Mouse (Mus musculus) CH12.LX (cell line): ENCODE results near the gene Ambp. TPM values are rescaled to one million over a fixed set of nuclear protein-coding genes. Genes with fewer than 3 reads are reported as not detected.
A peak's percentile ranks its signal among the peaks of the same experiment; 100 is the strongest.

ENCODE experiments used
- DNase-seq: peaks from one replicate; pipeline ENCODE4 v3.0.0-alpha.2; 2013; ENCODE audit errors: extremely low read depth
- H3K27ac ChIP-seq: 2 replicates; pipeline ENCODE4 v1.5.1; 2012; ENCODE audit warnings: low read depth, mild to moderate bottlenecking, control low read depth, moderate library complexity; ENCODE audit not compliant: insufficient read depth
- H3K27me3 ChIP-seq: replicated peaks from 2 replicates; pipeline ENCODE3; 2012; ENCODE audit warnings: inconsistent platforms
- H3K36me3 ChIP-seq, 2 experiments: replicated peaks in 1 of 2; 2 replicates each; pipeline versions ENCODE3 to v1.6.1; 2012; ENCODE audit warnings: inconsistent platforms in 1 of 2, low read length in 1 of 2, mild to moderate bottlenecking in 1 of 2, mixed read lengths in 1 of 2, moderate library complexity in 1 of 2; ENCODE audit not compliant: control insufficient read depth in 1 of 2, insufficient read depth in 1 of 2
- H3K4me1 ChIP-seq, 2 experiments: 2 replicates each; pipeline ENCODE4 v1.6.1; 2012; ENCODE audit warnings: inconsistent platforms in 1 of 2, moderate library complexity in 1 of 2; ENCODE audit not compliant: insufficient read depth in 2 of 2, control insufficient read depth in 1 of 2
- H3K4me2 ChIP-seq: 2 replicates; pipeline ENCODE4 v1.6.1; 2012; ENCODE audit warnings: low read depth, mild to moderate bottlenecking, control low read depth; ENCODE audit not compliant: poor library complexity, insufficient read depth, severe bottlenecking
- H3K4me3 ChIP-seq, 3 experiments: fragments of 150-350 bp in 1 of 3; sonication (generic) in 1 of 3; replicated peaks in 1 of 3; 2 replicates each; pipeline versions ENCODE3 to v1.5.1; 2011 to 2012; ENCODE audit warnings: low read depth in 2 of 3, low read length in 2 of 3, mild to moderate bottlenecking in 2 of 3, moderate library complexity in 2 of 3, control low read depth in 1 of 3, improper control_type of control experiment in 1 of 3, inconsistent platforms in 1 of 3, mixed read lengths in 1 of 3; ENCODE audit not compliant: poor library complexity in 1 of 3
- H3K79me2 ChIP-seq: replicated peaks from 2 replicates; pipeline ENCODE4 v1.6.1; 2012; ENCODE audit warnings: mild to moderate bottlenecking, moderate library complexity; ENCODE audit not compliant: control insufficient read depth, poor library complexity, insufficient read depth, severe bottlenecking; ENCODE audit errors: extremely low read depth
- H3K9ac ChIP-seq: 2 replicates; pipeline ENCODE4 v1.6.1; 2012; ENCODE audit warnings: low read depth, mild to moderate bottlenecking, control low read depth, moderate library complexity; ENCODE audit not compliant: insufficient read depth
- H3K9me3 ChIP-seq: replicated peaks from 2 replicates; pipeline ENCODE3; 2012; ENCODE audit warnings: low read length, inconsistent platforms, mixed read lengths
- CHD1 ChIP-seq: IDR thresholded peaks from 2 replicates; pipeline ENCODE4 v1.6.1; 2012; ENCODE audit warnings: low read depth, low read length, improper control_type of control experiment, inconsistent platforms
- CHD2 ChIP-seq: IDR thresholded peaks from 2 replicates; pipeline ENCODE4 v1.6.1; 2011; ENCODE audit warnings: low read length, improper control_type of control experiment
- CTCF ChIP-seq, 2 experiments: IDR thresholded peaks in 1 of 2; conservative IDR thresholded peaks in 1 of 2; 2 replicates each; pipeline ENCODE4 v1.5.1; 2011 to 2012; ENCODE audit warnings: low read depth in 2 of 2, low read length in 2 of 2, improper control_type of control experiment in 1 of 2, inconsistent platforms in 1 of 2, mild to moderate bottlenecking in 1 of 2, moderate library complexity in 1 of 2
- E2F4 ChIP-seq: IDR thresholded peaks from 2 replicates; pipeline ENCODE4 v1.6.1; 2011; ENCODE audit warnings: low read depth, low read length, improper control_type of control experiment; ENCODE audit not compliant: insufficient replicate concordance
- EP300 ChIP-seq: IDR thresholded peaks from 2 replicates; pipeline ENCODE4 v1.6.1; 2011; ENCODE audit warnings: low read length, improper control_type of control experiment
- ETS1 ChIP-seq: conservative IDR thresholded peaks from 2 replicates; pipeline ENCODE4 v1.6.1; 2012; ENCODE audit warnings: low read depth, mild to moderate bottlenecking, inconsistent platforms, low read length, improper control_type of control experiment, moderate library complexity
- GABPA ChIP-seq: IDR thresholded peaks from 2 replicates; pipeline ENCODE4 v1.6.1; 2012; ENCODE audit warnings: low read depth, low read length, improper control_type of control experiment, inconsistent platforms; ENCODE audit not compliant: insufficient replicate concordance
- HCFC1 ChIP-seq: IDR thresholded peaks from 2 replicates; pipeline ENCODE4 v1.6.1; 2012; ENCODE audit warnings: low read depth, mild to moderate bottlenecking, inconsistent platforms, low read length, improper control_type of control experiment
- IRF4 ChIP-seq: IDR thresholded peaks from 2 replicates; pipeline ENCODE4 v1.6.1; 2014; ENCODE audit warnings: low read depth, mild to moderate bottlenecking, inconsistent platforms, low read length, improper control_type of control experiment
- JUN ChIP-seq: IDR thresholded peaks from 2 replicates; pipeline ENCODE4 v1.6.1; 2011; ENCODE audit warnings: low read depth, mild to moderate bottlenecking, low read length, improper control_type of control experiment, moderate library complexity; ENCODE audit not compliant: insufficient read depth
- JUND ChIP-seq: conservative IDR thresholded peaks from 2 replicates; pipeline ENCODE4 v1.6.1; 2011; ENCODE audit warnings: low read depth, low read length, improper control_type of control experiment
- KAT2A ChIP-seq: IDR thresholded peaks from 2 replicates; pipeline ENCODE4 v1.6.1; 2012; ENCODE audit warnings: low read length, improper control_type of control experiment, inconsistent platforms; ENCODE audit not compliant: insufficient replicate concordance
- MAFK ChIP-seq: IDR thresholded peaks from 2 replicates; pipeline ENCODE4 v1.6.1; 2011; ENCODE audit warnings: low read length, improper control_type of control experiment; ENCODE audit not compliant: insufficient replicate concordance
- MAX ChIP-seq: IDR thresholded peaks from 2 replicates; pipeline ENCODE4 v1.6.1; 2011; ENCODE audit warnings: low read length, improper control_type of control experiment
- MAZ ChIP-seq: IDR thresholded peaks from 2 replicates; pipeline ENCODE4 v1.6.1; 2012; ENCODE audit warnings: low read depth, mild to moderate bottlenecking, inconsistent platforms, low read length, improper control_type of control experiment, moderate library complexity
- MEF2A ChIP-seq: IDR thresholded peaks from 2 replicates; pipeline ENCODE4 v1.6.1; 2014; ENCODE audit warnings: low read depth, mild to moderate bottlenecking, inconsistent platforms, low read length, improper control_type of control experiment, borderline replicate concordance
- MYC ChIP-seq: IDR thresholded peaks from 2 replicates; pipeline ENCODE4 v1.6.1; 2011; ENCODE audit warnings: low read depth, mild to moderate bottlenecking, improper control_type of control experiment, low read length
- NRF1 ChIP-seq: IDR thresholded peaks from 2 replicates; pipeline ENCODE4 v1.6.1; 2014; ENCODE audit warnings: low read depth, mild to moderate bottlenecking, inconsistent platforms, low read length, improper control_type of control experiment, moderate library complexity
- POLR2AphosphoS2 ChIP-seq: IDR thresholded peaks from 2 replicates; pipeline ENCODE4 v1.6.1; 2011; ENCODE audit warnings: low read depth, low read length, improper control_type of control experiment
- RAD21 ChIP-seq: IDR thresholded peaks from 2 replicates; pipeline ENCODE4 v1.6.1; 2011; ENCODE audit warnings: low read depth, mild to moderate bottlenecking, low read length, improper control_type of control experiment, moderate library complexity
- RCOR1 ChIP-seq: conservative IDR thresholded peaks from 2 replicates; pipeline ENCODE4 v1.6.1; 2012; ENCODE audit warnings: low read depth, mild to moderate bottlenecking, inconsistent platforms, low read length, improper control_type of control experiment
- SIN3A ChIP-seq: IDR thresholded peaks from 2 replicates; pipeline ENCODE4 v1.6.1; 2012; ENCODE audit warnings: low read length, improper control_type of control experiment, inconsistent platforms
- SMC3 ChIP-seq: IDR thresholded peaks from 2 replicates; pipeline ENCODE4 v1.6.1; 2011; ENCODE audit warnings: low read depth, low read length, improper control_type of control experiment
- TBP ChIP-seq: conservative IDR thresholded peaks from 2 replicates; pipeline ENCODE4 v1.6.1; 2011; ENCODE audit warnings: low read depth, low read length, improper control_type of control experiment
- TCF12 ChIP-seq: IDR thresholded peaks from 2 replicates; pipeline ENCODE4 v1.6.1; 2014; ENCODE audit warnings: low read depth, mild to moderate bottlenecking, inconsistent platforms, low read length, improper control_type of control experiment
- UBTF ChIP-seq: IDR thresholded peaks from 2 replicates; pipeline ENCODE4 v1.6.1; 2012; ENCODE audit warnings: low read depth, mild to moderate bottlenecking, inconsistent platforms, low read length, improper control_type of control experiment, moderate library complexity
- USF1 ChIP-seq: IDR thresholded peaks from 2 replicates; pipeline ENCODE4 v1.6.1; 2014; ENCODE audit warnings: low read depth, mild to moderate bottlenecking, inconsistent platforms, low read length, improper control_type of control experiment
- USF2 ChIP-seq: conservative IDR thresholded peaks from 2 replicates; pipeline ENCODE4 v1.6.1; 2011; ENCODE audit warnings: low read depth, low read length, improper control_type of control experiment
- ZC3H11A ChIP-seq: IDR thresholded peaks from 2 replicates; pipeline ENCODE4 v1.6.1; 2012; ENCODE audit warnings: low read depth, mild to moderate bottlenecking, inconsistent platforms, low read length, improper control_type of control experiment
- ZKSCAN1 ChIP-seq: IDR thresholded peaks from 2 replicates; pipeline ENCODE4 v1.6.1; 2012; ENCODE audit warnings: low read depth, inconsistent platforms, low read length, improper control_type of control experiment, borderline replicate concordance
- ZMIZ1 ChIP-seq: IDR thresholded peaks from 2 replicates; pipeline ENCODE4 v1.6.1; 2012; ENCODE audit warnings: low read depth, mild to moderate bottlenecking, inconsistent platforms, low read length, improper control_type of control experiment
- ZNF384 ChIP-seq: IDR thresholded peaks from 2 replicates; pipeline ENCODE4 v1.6.1; 2012; ENCODE audit warnings: low read depth, low read length, improper control_type of control experiment, inconsistent platforms
- dilution Hi-C: fragments of 300-500 bp; cut with MboI; formaldehyde crosslinking; loops from 2 replicates; pipeline ENCODE4 v1.14.3; 2020; ENCODE audit warnings: low sequenced_read_pairs; ENCODE audit not compliant: extremely low pct_unique_long_range_greater_than_20kb, extremely low pct_ligation_motif_present
- in situ Hi-C: fragments of 300-500 bp; cut with MboI; formaldehyde crosslinking; loops from 3 replicates; pipeline ENCODE4 v1.14.3; 2019; ENCODE audit warnings: low sequenced_read_pairs, low pct_ligation_motif_present, low pct_unique_long_range_greater_than_20kb, mixed read lengths
- polyA plus RNA-seq: library from polyadenylated mRNA; unstranded; fragments of >175 nt; gene quantifications from 2 replicates; pipeline ENCODE4 v1.2.1, GENCODE M21; 2012; ENCODE audit warnings: low read depth; ENCODE audit not compliant: insufficient read length
- total RNA-seq, 2 experiments: library from RNA; depleted of rRNA; stranded (reverse); fragments of 300-350 nt in 1 of 2; fragments of >200 nt in 1 of 2; gene quantifications; 2 replicates each; pipeline ENCODE4 v1.2.3; 2012 to 2014

The Ambp gene
- total and polyA plus RNA-seq, 3 experiments = not detected

DNA sequence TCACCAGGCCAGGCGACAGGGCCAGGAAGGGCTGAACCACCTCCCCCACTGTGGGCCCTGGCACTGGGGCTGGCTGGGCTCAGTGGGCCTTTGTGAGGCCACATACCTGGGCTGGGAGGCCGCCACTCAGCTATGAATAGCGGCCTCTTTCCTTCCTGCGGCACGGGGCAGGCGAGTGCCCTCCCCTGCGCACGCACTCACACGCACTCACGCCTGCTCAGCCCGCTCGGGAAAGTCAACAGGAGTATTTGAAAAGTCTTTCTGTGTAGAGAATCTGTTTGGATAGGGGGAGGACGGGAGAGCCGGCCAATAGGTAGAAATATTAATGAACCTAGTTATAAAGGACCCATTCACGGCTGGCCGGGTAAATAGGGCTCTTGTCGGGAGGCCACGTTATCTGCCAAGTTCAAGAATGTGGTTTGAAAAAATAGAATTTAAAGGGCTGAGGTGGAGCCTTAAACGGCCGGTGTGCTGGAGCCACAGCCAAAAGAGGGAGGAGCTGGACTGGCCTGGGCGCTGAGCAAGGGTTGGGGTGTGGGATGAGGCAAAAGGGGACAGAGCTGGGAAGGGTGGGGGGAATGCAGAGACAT, 31.8 kb upstream of the Ambp start:
- TF ChIP-seq TCF12 (no peak), RAD21 (no peak), USF2 (no peak), HCFC1 (no peak), E2F4 (no peak), TBP (no peak), JUN (no peak), POLR2AphosphoS2 (no peak), CHD2 (no peak), ZKSCAN1 (no peak), NRF1 (no peak), RCOR1 (no peak)
- TF ChIP-seq, all 38 proteins: peak for 0
- Histone ChIP-seq H3K9ac (no peak overlapping the region), H3K36me3 (no peaks in the 10 kb centered on the region), H3K9me3 (no peaks in the 10 kb centered on the region), H3K4me2 (no peak overlapping the region), H3K4me1 (peaks cover 0 to 5% of the 10 kb centered on the region in 2 experiments; a peak in 1 of 4 replicates), H3K79me2 (no peaks in the 10 kb centered on the region), H3K27ac (no peak overlapping the region), H3K27me3 (peaks cover 94% of the 10 kb centered on the region), H3K4me3 (no peak overlapping the region)
- in situ Hi-C loops = no loop called here
- no peak for DNase-seq
- dilution Hi-C loops = no loop called here

DNA sequence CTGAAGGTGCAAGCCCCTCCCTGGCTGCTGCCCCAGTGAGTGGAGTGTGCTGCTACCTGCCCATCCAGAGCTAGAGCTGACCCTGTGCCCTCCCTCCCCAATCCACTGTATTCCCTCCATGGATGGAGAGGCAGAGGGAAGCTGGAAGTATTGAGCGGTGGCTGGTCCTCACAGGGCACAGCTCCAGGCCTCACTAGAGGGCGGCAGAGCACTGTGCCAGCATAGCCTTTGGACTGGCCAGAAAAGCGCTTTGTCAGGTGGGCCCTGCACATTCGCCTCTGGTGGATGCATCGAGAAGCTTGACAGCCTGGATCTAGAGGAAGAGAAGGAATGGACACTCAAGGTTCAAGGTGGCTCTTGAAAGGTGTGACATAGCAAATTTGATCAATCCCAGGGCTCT, 27.0 kb upstream of the Ambp start:
- no peaks in the 10 kb centered on the region for H3K79me2 ChIP-seq
- TF ChIP-seq UBTF (no peak), NRF1 (no peak), RCOR1 (no peak), MYC (no peak), HCFC1 (no peak), MAZ (no peak), E2F4 (no peak), CHD1 (no peak), RAD21 (peak; percentile 74), CTCF (conservative IDR thresholded peaks at IDR 0.05 in 1 of 2, IDR thresholded peaks at IDR 0.05 in 1 of 2; ENCODE audit: low read depth in 2 of 2, low read length in 2 of 2) (peak in 1 of 2 experiments; percentile 77; a peak in 2 of 4 replicates), POLR2AphosphoS2 (no peak), IRF4 (no peak), TCF12 (no peak), SIN3A (no peak), SMC3 (peak; percentile 57), MAFK (no peak), ETS1 (no peak), GABPA (no peak), MAX (no peak), ZC3H11A (no peak), JUND (no peak), ZMIZ1 (no peak), CHD2 (no peak), USF1 (no peak), EP300 (no peak), ZNF384 (no peak), KAT2A (no peak), MEF2A (no peak)

More for the DNA sequence above, 27.0 kb upstream of the Ambp start:
- no peaks in the 10 kb centered on the region for H3K36me3 ChIP-seq
- dilution Hi-C loops = no loop called here
- H3K4me3 ChIP-seq = no peak overlapping the region
- peaks cover 0 to 5% of the 10 kb centered on the region in 2 experiments; a peak in 1 of 4 replicates for H3K4me1 ChIP-seq
- no peak overlapping the region for H3K27ac ChIP-seq
- peak; percentile 23 for DNase-seq
- no peak overlapping the region for H3K9ac ChIP-seq
- in situ Hi-C loops = no loop called here
- H3K4me2 ChIP-seq = no peak overlapping the region
- no peaks in the 10 kb centered on the region for H3K9me3 ChIP-seq
- H3K27me3 ChIP-seq = peaks cover 85% of the 10 kb centered on the region
